Mouse (Mus musculus) thymus, postnatal 14 days (tissue): ENCODE measurements at regions not wholly inside any gene's neighbourhood (a gene's known extent, or its start where the extent isn't known, plus 50 kb on each side); places are given as distances from the start of the nearest gene placed in this dataset.

Source experiments
- DNase-seq: peaks from one replicate; pipeline ENCODE4 v3.0.0; 2021

DNA sequence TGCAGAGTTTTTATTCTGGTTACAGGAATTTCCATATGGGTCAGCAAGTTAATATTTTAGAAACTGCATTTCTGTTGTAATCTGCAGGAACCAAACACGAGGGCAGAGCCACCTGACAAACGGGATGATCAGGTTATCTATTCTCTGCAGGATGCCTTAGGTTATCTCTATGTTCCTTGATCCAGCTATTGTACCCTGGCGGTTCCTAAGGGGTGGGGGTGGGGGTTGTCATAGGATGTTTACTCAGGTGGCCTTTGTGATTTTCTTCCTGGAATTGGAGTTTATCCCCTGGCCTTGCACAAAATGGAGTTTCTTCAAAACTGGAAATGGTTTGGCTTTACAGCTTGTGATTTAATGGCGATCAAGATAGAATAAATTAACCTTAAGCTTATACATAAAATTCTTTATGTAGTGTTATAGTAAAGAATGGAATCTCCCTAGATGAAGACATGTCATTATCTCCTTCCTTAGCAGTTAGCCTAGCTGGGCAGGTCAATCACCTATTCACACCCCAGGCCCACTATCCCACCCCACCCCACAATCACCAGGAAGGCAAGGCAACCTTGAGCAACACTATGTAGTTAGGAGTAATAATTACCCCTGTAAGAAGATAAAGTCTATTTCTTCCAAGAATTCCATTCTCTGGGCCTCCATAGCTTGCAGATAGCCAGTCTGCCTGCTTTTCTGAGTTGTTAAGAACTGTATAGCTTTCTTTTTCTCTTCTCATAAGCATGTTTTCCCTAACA is 192.3 kb upstream of the B430218F22Rik start:
- DNase-seq, result no peak

DNA sequence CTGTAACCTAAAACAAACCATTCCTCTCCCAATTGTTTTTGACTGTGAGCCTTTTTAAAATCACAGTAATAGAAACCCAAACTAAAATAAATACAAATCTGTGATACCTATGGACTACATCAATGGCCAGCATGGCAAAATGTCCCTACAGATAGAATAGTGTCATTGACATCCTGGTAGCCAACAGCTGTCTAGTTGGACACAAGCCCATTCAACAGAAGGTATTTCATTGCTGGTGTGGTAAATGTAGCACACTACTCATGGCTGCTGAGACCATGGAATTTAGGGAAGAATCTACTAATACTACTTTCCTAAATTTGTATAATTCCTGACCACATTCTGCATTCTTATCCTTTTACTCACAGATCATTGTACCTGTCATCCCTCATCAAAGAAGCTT is 178.3 kb upstream of the B430218F22Rik start:
- DNase-seq, result no peak

DNA sequence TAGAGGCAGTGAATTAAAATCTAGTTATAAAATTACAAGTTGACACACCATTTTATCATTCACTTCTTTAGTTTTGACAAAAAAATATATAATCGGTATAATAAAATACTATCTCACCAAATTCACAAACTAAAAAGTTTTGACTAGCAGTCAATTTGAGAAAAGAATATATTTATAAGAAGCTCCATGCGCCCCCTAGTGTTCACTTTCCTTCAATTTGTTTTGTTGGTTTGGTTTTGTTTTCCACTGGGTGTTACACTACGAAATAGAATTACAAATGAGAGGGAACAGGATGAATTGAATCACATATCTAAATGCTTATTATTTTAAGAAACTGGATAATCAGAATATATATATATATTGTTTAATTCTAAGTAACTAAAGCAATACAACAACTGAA is 159.1 kb upstream of the B430218F22Rik start:
- DNase-seq, result peak; percentile 21

DNA sequence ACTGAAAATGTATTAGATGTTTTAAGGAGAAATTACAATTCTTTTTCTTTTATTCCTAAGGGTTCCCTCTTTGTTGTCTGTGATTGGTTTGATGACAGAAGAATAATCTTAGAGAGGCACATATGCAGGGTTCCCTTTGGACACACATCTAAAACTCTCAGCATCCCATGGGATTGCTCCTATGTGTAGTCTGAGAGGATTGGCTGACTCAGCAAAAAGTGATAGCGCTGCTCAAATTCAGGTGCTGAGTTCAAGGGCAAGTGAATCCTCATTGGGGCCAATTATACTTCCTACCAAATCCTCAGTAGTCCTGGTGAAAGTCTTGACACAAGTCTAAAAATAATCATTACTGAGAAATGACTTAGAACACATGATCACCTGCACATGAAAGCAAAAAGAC is 148.5 kb upstream of the B430218F22Rik start:
- no peak for DNase-seq

DNA sequence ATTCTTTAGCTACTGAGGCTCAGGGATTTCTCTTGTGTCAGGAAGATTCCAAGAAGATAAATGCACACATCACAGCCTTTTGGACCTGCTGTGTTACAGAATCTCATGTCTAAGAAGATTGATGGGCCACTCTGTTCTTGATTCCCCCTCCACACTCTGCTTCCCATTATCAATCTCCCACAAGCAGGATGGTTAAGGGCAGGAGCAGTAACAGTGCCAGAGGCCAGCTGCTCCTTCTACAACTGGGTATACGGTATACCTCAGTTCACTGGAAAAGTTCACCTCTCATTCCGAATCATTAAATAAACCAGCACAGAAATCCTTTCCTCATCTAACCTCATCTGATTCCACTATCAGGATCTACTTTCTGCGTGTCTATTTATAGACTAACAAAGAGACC is 141.8 kb upstream of the B430218F22Rik start:
- no peak for DNase-seq

DNA sequence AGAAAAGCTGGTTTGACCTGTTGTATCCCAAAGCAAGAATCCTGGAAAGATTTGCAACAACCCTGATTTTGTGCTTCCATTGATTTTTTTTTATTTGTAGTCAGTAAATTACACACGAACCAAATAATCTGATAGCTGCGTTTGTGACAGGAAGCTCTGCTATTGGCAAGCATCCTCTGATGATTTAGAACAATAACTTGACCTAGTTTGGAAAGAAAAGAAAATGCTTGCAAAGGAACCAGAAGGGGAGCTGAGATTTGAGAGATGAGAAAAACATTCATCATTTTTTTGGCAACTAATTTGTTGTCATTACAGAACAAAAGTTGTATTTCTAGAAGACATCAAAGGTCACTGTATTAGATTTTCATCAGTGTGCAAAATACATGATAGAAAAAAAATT is 140.9 kb upstream of the B430218F22Rik start:
- no peak for DNase-seq

DNA sequence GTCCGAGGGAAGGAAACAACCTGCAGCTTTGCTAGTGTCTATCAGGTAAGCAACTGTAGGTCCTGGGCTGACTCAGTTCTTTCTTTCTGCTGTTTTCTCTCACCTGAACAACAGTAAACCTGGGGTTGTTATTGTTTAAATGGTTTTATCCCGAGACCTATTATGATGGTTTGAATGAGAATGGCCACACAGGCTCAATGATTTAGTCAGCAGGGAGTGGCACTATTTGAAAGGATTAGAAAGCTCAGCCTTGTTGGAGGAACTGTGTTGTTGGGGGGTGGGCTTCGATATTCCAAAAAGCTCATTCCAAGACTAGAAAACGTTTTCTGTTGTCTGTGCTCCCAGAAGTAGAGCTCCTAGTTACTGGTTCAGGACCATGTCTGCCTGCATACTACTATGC is 126.8 kb upstream of the B430218F22Rik start:
- DNase-seq, result no peak

DNA sequence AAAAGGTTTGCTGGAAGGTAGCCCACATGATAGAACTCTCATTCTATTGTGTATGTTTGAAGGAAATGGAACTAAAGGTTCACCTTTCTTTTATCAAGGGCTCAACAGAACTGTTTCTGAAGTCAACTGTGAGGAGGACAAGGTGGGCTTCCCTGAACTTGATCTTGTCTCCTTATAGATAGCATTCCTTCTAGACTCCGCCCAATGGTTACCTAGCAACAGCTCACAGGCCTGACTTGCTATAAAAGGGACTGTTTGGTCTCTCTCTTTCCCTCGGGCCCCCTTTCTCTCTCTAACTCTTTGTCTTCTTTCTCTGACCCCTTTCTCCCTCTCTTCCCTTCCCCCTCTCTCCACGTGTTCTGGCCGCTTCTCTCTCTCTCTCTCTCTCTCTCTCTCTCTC is 123.5 kb upstream of the B430218F22Rik start:
- no peak for DNase-seq

DNA sequence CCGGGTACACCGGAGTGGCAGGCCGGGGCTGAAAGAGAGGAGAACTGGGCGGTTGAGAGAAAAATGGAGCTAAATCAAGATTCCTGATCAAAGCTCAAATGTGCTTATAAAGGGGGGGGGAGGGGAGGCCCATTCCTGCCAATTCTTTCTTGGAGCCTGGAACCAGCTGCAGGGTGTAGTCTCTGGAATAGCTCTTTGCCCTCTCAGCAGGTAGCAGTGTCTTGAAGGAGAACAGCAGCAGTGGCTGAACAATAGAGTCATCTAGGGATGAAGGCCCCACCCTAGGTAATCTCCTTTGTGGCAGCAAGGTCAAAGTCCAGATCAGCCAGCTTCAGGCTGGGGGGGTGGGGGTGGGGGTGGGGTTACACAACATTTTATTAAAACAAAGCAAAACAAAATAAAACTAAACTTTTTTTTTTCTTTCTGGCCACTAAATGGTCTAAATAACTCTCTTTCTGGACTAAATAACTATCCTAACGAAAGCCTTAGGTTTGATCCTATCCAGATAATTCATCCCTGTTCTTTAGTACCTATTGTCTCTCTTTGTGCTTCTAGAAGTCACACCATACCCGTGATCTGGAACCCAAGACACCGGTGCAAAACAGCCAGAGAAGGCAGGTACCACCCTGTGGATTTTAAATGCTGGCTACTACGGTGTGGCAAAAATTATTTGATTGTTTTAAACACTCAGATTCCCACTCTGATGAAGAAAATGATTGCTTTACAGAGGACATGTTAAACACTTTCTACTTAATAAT is 120.5 kb upstream of the B430218F22Rik start:
- DNase-seq, result no peak

DNA sequence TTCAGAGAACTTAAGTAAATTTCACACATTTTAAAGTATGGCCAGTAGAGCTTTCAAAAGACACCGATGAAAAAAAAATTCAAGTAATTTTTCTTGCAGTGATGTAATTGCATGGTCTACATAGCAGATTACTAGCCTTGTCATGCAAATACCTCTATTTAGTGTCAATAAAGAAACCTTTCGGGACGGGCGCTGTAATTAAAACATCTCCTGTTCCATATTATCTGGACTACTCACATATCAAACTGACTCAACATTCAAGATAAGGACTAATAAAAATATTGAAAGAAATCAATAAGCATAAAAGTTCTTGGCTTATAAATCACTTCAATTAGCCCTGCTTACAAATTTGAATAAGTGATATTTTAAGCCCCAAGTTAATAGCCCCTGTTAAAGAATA is 113.5 kb upstream of the B430218F22Rik start:
- no peak for DNase-seq

DNA sequence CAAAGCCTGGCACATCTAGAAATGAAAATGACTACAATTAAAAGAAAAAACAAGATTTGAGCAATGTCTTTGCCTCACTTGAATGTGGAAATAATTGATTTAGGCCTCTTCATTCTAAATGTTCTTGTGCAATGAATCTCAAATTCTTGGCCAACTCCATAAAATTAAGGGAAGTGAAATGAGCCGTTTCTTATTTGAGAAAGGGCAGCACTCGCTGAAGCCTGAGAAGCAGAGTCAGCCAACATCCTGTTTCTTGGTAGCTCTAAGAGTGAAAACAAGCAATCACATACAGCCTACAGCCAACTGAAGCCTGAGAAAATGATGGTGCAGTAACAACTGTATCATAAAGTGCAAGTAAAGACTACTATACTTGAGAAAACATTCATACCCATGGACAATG is 105.5 kb upstream of the B430218F22Rik start:
- DNase-seq, result no peak

DNA sequence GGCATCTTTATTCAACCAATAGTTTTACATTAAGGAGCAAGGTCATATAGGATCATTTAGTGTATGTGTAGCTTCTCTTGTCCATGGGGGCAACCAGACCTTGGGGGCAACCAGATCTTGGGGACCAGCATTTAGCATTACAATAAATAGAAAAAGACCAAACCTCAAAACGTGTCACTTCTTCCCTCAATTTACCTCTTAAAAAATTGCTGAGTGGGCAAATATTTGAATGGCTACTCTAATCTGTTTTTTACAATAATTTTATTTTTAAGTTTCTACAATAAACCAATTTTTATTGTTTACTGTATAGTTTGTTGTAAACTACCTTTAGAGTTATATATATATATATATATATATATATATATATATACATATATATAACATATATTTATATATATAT is 92.7 kb upstream of the B430218F22Rik start:
- no peak for DNase-seq

DNA sequence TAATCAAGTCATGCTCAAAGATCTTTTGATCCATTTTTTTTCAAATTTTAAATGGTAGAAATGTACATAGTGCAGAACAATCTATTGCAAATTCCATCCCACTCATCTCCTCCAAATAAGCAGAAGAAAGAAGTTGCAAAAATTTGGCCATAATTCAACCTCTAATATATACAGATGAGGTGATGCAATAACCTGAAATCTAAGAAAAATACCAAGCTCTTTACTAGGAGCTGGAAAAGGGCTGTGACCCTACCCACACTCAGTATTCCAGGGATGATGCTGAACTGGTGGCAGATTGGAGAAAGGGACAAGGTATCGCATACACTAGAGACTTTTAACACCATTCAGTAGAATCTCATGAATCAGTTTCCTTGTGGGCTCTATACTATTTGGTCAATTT is 76.3 kb upstream of the B430218F22Rik start:
- no peak for DNase-seq

DNA sequence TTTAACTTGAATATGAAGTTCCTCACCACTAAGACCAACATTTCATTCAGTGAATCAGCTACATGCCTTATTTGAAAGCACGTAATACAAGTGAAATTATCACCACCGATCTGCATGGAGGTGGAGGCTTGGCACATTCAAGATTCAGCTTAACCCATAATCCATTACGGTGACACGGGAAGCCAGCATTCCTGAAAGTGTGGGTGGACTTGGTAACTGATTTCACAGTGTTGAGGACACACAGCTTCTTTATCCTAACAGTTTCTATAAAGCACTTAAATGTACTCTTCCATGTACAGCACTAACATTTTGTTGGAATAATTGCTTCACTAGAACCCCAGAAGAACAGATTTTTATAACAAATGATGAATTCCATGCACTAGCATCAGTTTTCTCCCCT is 72.8 kb upstream of the B430218F22Rik start:
- DNase-seq, result no peak
